Mouse (Mus musculus) heart, embryonic 15.5 days (tissue): ENCODE measurements at regions not wholly inside any gene's neighbourhood (a gene's known extent, or its start where the extent isn't known, plus 50 kb on each side); places are given as distances from the start of the nearest gene placed in this dataset.

Experiments used
- ATAC-seq: fragments of 200-750 bp; cut with Nextera tagmentation; replicated peaks from 2 replicates; pipeline ENCODE4 v1.8.0; 2017; ENCODE audit warnings: low read depth, moderate TSS enrichment; ENCODE audit not compliant: insufficient number of reproducible peaks, insufficient read depth, low FRiP score
- H3K27ac ChIP-seq: fragments of 300-500 bp; sonication (generic); 2 replicates; pipeline ENCODE4 v1.5.1; 2015; ENCODE audit warnings: mild to moderate bottlenecking, inconsistent platforms
- H3K27me3 ChIP-seq: fragments of 300-500 bp; sonication (generic); 2 replicates; pipeline ENCODE4 v1.6.1; 2015; ENCODE audit warnings: inconsistent platforms
- H3K36me3 ChIP-seq: fragments of 300-500 bp; sonication (generic); 2 replicates; pipeline ENCODE4 v1.6.1; 2015; ENCODE audit warnings: mild to moderate bottlenecking, inconsistent platforms
- H3K4me1 ChIP-seq: fragments of 300-500 bp; sonication (generic); replicated peaks from 2 replicates; pipeline ENCODE4 v1.6.1; 2015; ENCODE audit warnings: inconsistent platforms
- H3K4me2 ChIP-seq: fragments of 300-500 bp; sonication (generic); 2 replicates; pipeline ENCODE4 v1.6.1; 2015; ENCODE audit warnings: inconsistent platforms, mild to moderate bottlenecking, moderate library complexity
- H3K4me3 ChIP-seq: fragments of 300-500 bp; sonication (generic); 2 replicates; pipeline ENCODE4 v1.5.1; 2015; ENCODE audit warnings: mild to moderate bottlenecking, inconsistent platforms
- H3K9ac ChIP-seq: fragments of 300-500 bp; sonication (generic); 2 replicates; pipeline ENCODE4 v1.6.1; 2015; ENCODE audit warnings: mild to moderate bottlenecking, inconsistent platforms
- H3K9me3 ChIP-seq: fragments of 300-500 bp; sonication (generic); replicated peaks from 2 replicates; pipeline ENCODE4 v1.6.1; 2016; ENCODE audit warnings: inconsistent platforms
- WGBS: fragments of 180-500 bp; shearing (Covaris S2); methylation state at CpG from one replicate; pipeline ENCODE4 v1.1.7; 2015; ENCODE audit warnings: mixed read lengths; 5-methylcytosine and 5-hydroxymethylcytosine counted together

- no peaks in the 10 kb centered on the region for H3K36me3 ChIP-seq
- ATAC-seq, result no peak
- no peak overlapping the region for H3K4me2 ChIP-seq
- no peaks in the 10 kb centered on the region for H3K9me3 ChIP-seq
- 85% methylated on average over 4 of the region's 4 CpGs for whole genome bisulfite sequencing
- H3K27me3 ChIP-seq, result no peaks in the 10 kb centered on the region
- H3K4me1 ChIP-seq, result peaks cover 3% of the 10 kb centered on the region; the same call in 1 of the 2 replicates
- no peak overlapping the region for H3K27ac ChIP-seq
- H3K4me3 ChIP-seq, result no peak overlapping the region
- H3K9ac ChIP-seq, result no peak overlapping the region
Measured at GRCm38 (mm10) chr2:174019970-174020369, 56.1 kb upstream of the Stx16 start.

DNA sequence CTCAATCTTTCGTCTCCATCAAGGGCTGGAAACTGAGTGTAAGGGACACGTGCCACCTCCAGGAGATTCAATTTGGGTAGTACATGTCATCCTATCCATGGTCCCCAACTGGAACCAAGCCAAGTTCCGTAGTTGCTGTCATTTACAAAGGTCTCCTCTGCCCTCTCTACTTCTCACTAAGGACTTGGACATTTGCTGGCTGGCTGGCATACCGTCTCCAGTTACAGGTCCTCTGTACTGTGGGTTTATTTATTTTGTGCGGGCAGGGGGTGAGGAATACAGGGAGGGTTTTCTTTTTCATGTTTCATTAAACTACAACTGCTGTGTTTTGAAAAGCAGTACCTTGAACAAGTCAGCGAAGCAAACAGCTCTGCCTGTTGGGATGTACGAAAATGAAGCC is 55.7 kb upstream of the Stx16 start:
- Histone ChIP-seq H3K4me2 (no peak overlapping the region), H3K4me3 (no peak overlapping the region), H3K9ac (no peak overlapping the region), H3K27me3 (no peaks in the 10 kb centered on the region), H3K9me3 (no peaks in the 10 kb centered on the region), H3K27ac (no peak overlapping the region), H3K4me1 (peaks cover 3% of the 10 kb centered on the region; the same call in 1 of the 2 replicates), H3K36me3 (no peaks in the 10 kb centered on the region)
- WGBS, result 76% methylated on average over 7 of the region's 7 CpGs
- ATAC-seq, result no peak

GRCm38 (mm10) chr2:174021538-174021937 is 54.6 kb upstream of the Stx16 start:
- H3K27ac ChIP-seq, result no peak overlapping the region
- H3K36me3 ChIP-seq, result no peaks in the 10 kb centered on the region
- H3K4me1 ChIP-seq, result peaks cover 3% of the 10 kb centered on the region; the same call in 1 of the 2 replicates
- H3K27me3 ChIP-seq, result no peaks in the 10 kb centered on the region
- no peak overlapping the region for H3K9ac ChIP-seq
- 87% methylated on average over 3 of the region's 3 CpGs for WGBS
- H3K4me3 ChIP-seq, result no peak overlapping the region
- no peaks in the 10 kb centered on the region for H3K9me3 ChIP-seq
- no peak for ATAC-seq
- H3K4me2 ChIP-seq, result no peak overlapping the region

GRCm38 (mm10) chr2:174022292-174022691 is 53.8 kb upstream of the Stx16 start:
- WGBS, result 70% methylated on average over 4 of the region's 4 CpGs
- H3K27ac ChIP-seq, result no peak overlapping the region
- no peak overlapping the region for H3K9ac ChIP-seq
- H3K27me3 ChIP-seq, result no peaks in the 10 kb centered on the region
- H3K9me3 ChIP-seq, result no peaks in the 10 kb centered on the region
- no peaks in the 10 kb centered on the region for H3K36me3 ChIP-seq
- H3K4me1 ChIP-seq, result peaks cover 3% of the 10 kb centered on the region; the same call in 1 of the 2 replicates
- no peak for ATAC-seq
- H3K4me2 ChIP-seq, result no peak overlapping the region
- H3K4me3 ChIP-seq, result no peak overlapping the region

DNA sequence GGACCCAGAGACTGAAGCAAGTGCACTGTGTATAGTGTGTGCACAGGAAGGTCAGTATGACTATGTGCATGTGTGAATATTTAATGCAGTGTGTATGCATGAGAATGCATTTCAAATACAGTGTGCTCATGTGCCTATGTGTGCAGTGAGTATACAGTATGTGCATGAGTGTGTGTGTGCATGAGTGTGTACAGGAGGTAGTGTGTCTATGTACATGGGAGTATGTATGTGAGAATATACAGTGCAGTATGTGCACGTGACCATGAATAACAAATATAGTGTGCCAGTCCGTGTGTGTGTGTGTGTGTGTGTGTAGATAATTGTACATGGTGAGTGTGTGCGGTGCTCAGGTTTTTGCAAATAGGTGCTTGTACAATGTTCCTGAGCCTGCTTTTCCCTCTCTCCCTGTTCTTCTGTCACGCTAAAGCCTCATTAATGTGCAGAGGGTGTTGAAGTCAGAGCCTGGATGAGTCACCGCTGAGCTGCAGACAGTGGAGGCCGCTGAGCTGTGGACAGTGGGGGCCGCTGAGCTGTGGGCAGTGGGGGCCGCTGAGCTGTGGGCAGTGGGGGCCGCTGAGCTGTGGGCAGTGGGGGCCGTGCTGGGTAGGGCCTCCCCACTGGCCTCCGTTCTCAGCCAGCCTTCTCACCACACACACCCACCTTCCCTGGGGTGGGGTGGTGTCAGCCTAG is 50.8 kb upstream of the Stx16 start:
- Histone ChIP-seq H3K9me3 (no peaks in the 10 kb centered on the region), H3K4me3 (no peak overlapping the region), H3K27me3 (no peaks in the 10 kb centered on the region), H3K4me1 (no peaks in the 10 kb centered on the region), H3K36me3 (no peaks in the 10 kb centered on the region), H3K27ac (no peak overlapping the region), H3K9ac (no peak overlapping the region), H3K4me2 (no peak overlapping the region)
- 0 out of 2 replicates have a peak, but pooled peaks have one; percentile 47 for ATAC-seq
- WGBS, result 48% methylated on average over 11 of the region's 11 CpGs
